Mouse (Mus musculus) gastrocnemius, postnatal 4 days (tissue): Measurements from ENCODE around the gene Atf1. TPM values are rescaled to one million over a fixed set of nuclear protein-coding genes. Genes with fewer than 3 reads are reported as not detected.

Experiments
- DNase-seq, 2 experiments: peaks; one replicate each; pipeline ENCODE4 v3.0.0; 2021 to 2022; ENCODE audit warnings: low spot score in 2 of 2, mixed read lengths in 2 of 2
- total RNA-seq, 2 experiments: library from RNA; stranded (reverse); gene quantifications; 2 replicates each; pipeline ENCODE4 v1.2.3; 2021

Gene Atf1
- total RNA-seq, 2 experiments from 2014 or later: 66.1 to 68.7 TPM

DNA sequence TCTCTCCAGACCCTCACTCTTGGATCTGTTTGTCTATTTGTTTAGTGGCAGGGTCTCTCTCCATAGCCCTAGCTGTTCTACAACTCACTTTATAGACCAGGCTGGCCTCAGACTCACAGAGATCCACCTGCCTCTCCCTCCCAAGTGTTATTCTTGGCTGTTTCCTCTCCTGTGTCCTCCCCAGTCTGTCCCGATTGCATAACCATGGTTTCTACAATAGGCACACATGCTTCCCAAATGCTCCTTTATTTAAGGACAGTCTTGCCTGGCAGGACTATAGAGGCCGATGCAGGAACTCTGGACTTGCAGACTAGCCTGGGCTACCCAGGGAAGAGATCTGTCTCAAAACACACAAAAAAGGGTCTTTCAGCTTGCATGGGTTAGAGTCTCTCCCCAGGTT is 14.3 kb upstream of the Atf1 start:
- no peak for DNase-seq

DNA sequence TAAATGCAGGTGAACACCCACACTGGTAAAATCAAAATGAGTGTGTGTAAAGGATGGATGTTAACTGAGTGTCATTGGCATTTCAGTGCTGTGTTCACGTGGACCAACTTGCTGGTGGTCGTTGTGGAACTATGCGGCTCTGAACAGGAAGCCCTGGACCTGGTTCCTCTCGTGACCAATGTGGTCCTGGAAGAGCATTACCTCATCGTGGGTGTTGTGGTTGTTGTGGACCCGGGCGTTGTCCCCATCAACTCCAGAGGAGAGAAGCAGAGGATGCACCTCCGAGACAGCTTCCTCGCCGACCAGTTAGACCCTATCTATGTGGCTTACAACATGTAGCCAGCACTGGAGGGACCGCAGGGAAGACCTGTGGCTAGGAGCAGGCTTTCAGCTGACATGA is 12.5 kb upstream of the Atf1 start:
- DNase-seq: no peak

DNA sequence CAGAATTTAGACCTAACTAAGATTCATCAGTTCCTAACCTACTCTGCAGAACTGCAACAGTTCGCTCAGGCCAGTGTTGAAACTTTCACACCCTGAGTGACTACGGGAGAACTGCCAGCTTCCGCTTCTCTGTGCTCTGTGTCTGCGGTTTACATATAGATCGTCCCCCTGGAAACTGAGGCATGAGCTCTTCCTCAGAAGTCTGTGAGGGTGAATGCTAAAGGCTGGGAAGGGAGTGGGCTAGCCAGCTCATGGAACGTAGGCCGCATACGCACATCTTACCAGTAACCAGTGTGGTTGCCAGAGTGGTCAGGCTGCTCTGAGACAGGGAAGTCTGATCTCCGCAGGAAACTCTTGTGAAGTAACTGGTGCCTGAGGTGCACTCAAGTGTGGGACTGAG is 11.4 kb upstream of the Atf1 start:
- DNase-seq: no peak

DNA sequence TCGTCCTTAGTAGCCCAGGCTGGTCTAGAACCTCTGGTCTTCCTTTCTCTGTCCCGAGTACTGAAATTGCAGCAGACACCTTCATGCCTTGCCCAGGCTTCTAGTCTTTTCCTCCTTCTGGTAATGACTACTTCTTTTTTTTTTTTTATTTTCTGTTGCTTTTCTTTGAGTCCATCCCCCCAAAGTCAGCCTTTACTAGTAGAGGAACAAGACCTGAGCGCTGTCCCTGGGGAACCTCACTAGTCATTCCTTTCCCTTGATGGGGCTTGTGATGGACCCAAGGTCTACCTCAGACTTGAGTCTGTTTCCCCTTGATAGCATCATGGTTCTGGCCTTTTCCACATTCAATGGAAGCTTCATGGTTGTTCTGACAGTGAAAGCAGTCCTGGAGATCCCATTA is 9.6 kb upstream of the Atf1 start:
- DNase-seq: no peak

DNA sequence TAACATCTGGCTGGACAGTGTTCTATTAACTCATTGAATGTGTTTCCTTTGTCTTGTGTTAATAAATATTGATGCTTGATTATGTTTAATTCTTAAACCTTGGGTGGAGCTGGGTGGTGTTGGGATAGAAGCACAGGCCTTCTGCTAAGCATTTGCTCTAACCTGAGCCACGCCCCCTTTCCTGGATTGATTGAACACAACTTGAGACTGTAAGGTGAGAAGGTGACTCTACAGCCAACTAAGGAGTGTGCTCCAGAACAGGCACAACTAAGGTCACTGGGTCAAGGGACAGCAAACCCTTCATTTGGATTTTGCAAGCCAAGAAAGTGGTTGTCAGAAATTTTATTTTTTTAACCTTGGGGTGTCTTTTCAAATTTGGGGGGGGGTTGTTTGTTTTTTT is 8.2 kb upstream of the Atf1 start:
- no peak for DNase-seq

DNA sequence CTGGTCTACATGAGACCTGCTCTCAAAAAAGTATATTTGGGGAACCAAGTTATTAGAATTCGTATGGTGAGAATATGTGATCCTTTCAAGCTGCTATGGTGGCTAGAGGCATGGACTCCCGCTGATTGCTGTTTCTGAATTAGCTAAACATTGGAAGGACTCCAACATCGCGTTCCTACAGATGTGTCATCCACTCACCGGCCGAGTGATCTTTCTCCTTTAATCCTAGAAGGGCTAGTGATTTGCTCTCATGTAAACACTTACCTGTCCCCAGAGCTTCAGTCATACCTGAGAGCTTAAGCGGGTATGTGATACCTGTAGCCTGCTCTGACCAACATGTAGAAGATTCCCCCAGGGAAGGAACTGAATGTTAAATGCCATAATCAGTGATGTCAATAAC is 6.7 kb upstream of the Atf1 start:
- DNase-seq: no peak

DNA sequence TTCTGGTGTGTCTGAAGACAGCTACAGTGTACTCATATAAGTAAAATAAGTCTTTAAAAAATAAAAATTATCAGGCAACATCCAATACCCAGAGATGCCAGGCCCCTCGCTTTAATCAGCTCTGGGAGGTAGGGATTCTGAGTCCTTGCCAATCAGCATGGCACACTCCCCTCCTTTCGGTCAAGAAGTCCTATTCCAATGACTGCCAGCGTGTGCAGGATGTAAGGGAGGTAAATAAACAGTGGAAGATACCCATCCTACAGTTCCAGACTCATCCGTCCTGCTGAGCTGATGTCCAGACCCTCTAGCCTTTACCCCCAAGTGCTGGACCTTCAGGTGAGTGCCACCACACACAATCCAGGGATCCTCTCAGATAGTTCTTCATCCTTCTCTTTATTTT is 2.2 kb upstream of the Atf1 start:
- DNase-seq: no peak

DNA sequence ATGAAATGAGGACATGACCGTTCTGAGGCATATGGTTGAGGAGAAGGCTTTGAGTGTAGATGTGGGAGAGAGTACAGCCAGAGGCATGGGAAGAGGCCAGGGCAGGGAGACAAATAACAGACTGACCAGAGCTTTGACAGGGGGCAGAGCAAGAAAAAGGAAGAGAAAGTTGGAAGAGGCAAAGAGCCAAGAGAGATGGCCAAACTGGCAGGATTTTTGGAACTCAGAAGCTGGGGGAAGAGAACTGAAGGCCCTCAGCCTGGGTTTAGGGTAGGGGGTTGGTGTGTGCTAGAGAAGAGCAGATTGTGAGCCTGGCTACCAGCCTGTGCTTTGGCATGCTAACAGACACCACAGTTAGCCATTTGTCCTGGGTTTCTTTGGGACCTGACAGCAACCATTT is 1.7 kb upstream of the Atf1 start:
- DNase-seq: no peak

DNA sequence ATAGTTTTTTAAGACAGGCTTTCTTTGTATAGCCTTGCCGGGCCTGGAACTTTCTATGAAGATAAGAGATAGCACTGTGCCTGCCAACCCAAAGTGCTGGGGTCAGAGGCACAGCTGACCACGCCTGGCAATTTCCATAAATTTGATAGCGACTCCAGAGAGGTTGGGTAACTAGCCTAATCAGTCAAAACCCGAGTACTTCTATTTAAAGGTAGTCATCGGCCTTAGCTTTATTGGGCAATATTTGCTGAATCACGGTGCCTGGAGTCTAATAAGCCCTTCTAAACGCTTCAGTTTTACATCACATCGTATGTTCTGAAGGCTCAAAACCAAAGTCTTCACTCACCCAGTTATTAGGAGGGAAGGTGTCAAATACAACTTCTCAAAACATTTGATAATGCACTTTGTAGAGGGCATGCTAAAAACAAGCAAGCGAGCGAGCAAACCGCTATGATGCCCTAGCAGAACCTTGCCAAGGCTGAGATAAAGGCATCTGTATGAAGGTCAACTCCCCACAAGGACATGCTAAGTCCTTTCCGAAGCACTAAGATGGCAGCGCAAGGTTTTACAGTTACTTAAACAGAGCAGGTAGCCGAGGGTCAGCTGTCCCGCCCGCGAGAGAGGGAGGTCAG is 472 bp upstream of the Atf1 start:
- peak in 1 of 2 experiments; percentile 18 for DNase-seq

DNA sequence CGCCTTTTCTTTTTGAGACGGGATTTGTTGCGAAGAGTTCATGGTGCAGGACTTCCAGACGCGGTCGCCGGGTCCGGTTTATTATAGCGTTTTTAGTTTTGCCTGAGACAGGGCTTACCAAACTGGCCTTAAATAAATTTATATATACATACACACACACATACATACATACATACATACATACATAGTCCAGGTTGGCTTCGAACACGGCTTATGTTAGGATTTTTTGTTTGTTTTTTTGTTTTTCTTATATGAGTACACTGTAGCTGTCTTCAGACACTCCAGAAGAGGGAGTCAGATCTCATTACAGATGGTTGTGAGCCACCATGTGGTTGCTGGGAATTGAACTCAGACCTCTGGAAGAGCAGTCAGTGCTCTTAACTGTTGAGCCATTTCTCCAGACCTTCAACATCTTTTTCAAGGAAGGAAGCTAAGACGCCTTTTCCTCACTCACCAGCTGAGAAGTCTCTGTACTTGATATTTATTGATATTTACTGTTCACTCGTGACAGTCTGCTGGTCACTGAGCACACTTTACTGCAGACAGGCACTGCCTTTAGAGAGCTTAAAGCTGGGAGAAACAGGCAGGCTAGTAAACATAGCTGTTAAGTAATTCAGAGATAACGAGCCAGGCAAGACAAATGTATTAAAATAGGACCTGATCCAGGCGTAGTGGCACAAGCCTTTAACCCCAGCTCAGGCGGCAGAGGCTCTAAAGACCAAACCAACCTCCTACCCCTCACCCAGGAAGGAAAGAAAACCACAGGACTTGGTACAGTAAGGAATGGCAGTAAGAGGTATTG is 1.1 kb downstream of the Atf1 start:
- DNase-seq: no peak

DNA sequence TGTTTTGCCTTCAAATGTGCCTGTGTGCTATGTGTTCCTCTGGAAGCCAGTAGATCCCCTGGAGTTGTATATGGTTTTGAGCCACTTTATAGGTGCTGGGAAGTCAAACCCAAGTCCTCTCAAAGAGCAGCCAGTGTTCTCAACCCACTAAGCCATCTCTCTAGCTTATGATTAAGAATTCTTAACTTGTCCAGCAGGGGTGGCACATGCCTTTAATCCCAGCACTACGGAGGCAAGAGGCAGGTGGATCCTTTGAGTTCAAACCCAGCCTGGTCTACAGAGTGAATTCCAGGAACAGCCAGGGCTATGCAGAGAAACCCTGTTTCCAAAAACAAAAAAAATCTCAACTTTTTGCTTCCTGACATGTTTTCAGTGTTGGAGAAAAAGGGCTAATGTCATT is 3.0 kb downstream of the Atf1 start:
- no peak for DNase-seq

DNA sequence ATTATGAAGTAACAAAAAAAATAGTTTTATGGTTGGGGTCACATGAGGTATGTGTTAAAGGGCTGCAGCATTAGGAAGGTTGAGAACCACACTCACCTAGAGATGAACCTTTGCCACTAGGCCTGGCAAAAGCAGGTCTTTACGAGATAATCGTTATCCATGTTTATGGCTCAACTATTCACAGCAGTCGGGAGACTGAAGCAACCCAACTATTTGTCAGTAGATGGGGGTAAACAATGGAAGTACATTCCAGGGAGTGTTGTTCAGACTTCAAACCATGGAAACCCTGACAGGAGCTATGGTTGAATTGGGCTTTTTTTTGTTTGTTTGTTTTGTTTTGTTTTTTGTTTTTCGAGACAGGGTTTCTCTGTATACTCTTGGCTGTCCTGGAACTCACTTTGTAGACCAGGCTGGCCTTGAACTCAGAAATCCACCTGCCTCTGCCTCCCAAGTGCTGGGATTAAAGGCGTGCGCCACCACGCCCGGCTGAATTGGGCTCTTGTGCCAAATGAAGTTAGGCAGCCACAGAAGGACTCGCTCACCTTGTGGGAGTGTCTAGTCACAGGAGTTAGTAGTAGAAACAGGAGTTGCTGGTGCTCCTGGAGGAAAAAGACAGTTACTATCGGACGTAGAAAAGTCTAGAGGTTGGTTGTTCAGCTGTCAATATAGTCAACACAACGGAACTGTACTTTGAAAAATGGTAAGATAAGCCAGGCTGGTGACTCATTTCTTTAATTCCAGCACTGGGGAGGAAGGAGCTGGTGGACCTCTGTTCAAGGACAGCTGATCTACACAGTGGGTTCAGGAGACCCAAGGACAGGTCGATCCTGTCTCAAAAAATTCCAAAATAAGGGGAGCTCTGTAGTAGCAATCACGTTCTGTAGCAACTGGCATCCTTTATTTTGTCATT is 4.3 kb downstream of the Atf1 start:
- DNase-seq: no peak

DNA sequence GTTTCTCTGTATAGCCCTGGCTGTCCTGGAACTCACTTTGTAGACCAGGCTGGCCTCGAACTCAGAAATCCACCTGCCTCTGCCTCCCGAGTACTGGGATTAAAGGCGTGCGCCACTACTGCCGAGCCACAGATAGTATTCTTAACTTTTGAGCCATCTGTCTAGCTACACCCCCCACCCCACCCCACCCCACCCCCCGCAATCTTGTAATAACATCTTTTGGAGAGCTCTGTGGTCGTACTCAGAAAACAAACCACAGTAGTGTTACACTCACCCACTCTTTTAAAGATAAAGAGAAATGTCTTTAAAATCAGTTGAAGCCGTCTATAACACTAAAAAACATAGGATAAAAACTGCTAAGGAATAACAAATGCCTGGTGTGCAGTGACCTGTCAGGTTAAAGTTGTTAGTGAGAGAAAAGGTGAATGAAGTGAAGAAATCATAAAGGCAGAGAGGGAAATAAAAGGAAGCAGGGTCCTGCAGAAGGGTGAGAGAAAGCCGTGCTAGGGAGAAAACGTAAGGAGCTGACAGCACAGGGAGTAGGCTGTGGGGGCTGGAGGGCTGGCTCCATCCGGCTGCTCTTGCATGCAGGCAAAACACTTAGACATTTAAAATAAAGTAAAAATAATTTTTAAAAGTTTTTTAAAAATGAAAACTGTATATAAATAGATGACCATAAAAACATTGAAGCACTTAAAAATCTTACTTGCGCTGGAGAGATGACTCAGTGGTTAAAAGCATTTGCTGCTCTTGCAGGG is 7.8 kb downstream of the Atf1 start:
- no peak for DNase-seq

DNA sequence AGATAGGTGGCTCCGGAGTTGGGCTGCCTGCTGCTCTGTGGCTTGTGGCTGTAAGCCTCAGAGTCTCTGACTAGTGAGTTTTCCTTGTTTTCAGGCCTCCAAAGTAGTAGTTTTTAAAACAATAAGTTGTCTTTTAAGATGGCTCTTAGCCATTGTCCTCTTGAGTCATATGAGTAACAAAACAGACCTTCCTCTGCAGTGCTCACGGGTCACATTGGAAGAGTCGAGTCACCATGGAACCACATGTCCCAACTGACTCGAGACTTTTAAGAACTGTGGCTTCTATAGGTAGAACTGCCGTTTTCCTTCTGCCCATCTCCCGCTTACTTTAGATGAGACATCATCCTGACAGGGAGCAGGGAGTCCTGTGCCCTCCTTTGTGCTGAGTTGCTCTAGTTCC is 9.3 kb downstream of the Atf1 start:
- no peak for DNase-seq

DNA sequence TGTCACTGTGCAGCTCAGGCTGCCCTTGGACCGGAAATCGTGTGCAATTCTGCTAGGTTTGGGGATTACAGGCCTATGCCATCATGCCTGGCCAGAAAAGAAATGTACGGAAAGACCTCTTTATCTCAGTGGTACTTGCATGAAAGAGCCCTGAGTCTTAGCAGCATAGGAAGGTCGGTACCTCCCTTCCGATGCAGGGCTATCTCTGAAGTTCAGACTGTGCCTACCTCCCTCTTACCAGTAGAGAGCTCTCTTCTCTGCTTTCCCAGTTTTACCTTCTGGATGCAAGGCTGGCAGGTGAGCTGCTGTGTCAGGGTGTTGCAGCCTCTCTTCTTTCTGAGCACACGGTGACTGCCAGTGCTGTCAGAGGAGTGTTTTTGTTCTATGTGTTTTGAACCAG is 14.2 kb downstream of the Atf1 start:
- no peak for DNase-seq

DNA sequence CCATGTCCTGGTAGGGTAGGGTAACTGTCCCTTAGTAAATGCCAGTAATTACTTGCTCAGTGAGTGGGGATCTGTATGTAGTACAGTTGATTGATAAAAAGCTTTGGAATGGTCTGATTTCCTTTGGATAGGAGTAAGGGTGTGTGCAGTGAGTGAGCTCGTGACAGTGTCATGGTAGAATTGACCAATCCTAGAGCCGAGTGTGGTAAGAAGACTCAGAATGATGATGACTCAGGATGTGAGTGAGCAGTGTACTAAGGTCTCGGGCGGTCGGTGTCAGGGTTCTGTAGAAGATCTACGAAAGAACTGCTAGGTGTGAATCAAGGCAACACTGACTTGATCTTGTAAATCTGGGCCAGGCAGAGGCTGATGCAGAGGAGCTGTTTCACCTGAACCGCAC is 18.3 kb downstream of the Atf1 start:
- DNase-seq: no peak

DNA sequence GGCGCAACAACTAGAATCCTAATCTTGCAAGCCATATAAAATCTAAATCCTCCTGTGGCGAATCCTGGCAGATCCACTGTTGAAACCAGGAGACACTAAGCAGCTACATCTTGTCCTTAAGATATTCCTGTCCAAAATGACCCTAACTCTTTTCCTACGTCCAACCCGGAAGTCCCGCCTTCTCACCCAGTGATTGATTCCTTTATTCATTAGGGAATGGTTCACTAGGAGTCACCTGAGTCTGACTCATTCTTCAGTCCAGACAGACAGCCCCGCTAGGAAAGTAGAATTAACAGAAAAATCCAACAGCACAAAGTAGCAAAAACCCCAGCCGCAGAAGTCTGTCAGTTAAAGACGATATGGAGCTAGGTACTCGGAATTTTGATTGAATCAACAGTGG is 19.7 kb downstream of the Atf1 start:
- DNase-seq: no peak

DNA sequence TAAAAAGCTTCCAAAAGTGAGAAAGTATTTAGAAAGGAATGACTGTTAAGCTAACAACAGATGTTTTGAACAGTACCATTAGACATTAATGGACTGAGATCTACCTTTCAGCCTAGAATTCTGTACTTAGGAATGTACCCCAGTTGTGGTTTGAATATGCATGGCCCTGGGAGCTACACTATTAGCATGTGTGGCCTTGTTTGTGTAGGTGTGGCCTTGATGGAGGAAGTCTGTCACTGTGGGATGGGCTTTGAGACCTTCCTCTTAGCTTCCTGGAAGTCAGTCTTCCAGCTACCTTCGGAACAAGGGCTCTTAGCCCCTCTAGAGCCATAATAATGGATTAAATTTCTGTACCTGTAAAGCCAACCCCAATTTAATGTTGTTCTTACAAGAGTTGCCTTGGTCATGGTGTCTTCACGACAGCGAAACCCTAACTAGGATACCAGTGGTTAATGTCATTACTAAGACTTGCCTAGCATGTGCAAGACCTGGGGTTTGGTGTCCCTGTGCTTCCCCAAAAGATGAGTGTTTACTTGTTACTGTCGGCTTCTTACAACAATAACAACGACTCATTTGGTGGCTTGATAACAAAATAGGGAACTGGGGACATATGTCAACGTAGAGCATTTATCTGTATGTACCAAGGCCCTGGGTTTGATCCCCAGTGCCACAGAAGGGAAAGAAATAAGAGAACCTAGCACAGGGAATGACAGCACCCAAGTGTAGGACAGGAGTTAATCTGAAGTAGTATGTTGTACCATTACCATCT is 21.2 kb downstream of the Atf1 start:
- no peak for DNase-seq

DNA sequence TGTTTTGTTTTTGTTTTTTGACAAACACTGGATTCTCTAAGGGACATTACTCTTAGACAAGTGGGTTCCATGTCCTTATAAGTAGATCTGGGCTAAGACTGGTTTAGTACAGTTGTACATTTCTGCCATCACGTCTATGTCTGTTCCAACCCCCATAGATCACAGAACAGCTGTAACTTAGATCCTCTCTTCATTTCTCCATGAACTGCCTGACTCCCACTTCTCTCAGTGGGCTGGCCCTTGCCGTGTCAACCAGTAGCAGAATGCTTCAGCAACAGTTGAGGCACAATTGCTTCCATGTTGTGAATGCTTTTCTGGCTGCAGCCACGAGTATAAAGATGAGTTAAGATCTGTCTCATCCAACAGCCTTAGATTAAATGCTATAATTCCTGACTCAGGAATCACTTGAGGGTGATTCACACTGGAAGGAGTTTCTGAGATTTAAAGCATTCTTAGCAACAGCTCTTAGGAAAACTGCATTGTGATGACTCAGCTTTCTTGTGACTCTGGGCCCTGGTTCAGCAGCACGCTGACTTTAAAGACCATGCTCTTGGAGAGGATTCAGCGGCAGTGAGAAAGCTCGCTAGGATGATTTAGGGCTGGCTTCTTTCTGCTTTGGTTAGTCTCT is 23.6 kb downstream of the Atf1 start:
- DNase-seq: no peak

DNA sequence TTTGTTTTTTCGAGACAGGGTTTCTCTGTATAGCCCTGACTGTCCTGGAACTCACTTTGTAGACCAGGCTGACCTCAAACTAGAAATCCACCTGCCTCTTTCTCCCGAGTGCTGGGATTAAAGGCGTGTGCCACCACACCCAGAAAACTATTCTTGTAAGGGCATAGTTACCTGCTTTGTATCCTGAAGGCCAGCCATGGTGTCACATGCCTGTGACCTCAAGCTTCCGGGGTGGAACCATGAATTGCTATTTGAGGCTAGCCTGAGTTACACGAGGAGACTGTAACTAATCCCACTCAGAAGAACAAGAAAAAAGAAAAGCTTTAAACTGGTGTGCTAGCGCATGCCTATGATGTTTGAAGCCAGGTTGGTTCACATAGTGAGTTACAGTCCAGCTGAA is 28.8 kb downstream of the Atf1 start:
- DNase-seq: no peak
